Mouse (Mus musculus) thymus, postnatal 14 days (tissue): ENCODE data around the gene Olfr641.

Source experiments
- DNase-seq: peaks from one replicate; pipeline ENCODE4 v3.0.0; 2021

Olfr641 gene

DNA sequence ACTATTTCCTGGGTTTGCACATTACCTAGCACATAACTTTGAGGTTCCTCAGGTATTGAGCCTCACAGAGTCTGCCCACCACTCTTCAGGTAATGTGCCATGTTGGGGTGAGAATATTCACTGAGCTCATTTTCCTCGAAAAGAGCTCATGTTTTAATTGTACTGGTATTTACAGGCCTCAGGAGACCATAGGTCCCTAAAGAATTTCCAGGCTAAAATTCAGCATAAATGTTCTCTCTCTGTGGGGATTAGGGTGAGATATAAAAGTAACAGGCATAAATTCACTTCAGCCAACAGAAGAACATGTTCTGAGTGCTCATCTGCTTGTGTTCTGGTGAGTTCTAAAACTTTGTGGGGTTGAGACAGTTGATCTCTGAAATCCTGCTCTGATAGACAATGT, at the start of gene Olfr641:
Olfr641 (plus strand) TSS at position 301 of the 400 bp plus-strand sequence.
- no peak for DNase-seq

DNA sequence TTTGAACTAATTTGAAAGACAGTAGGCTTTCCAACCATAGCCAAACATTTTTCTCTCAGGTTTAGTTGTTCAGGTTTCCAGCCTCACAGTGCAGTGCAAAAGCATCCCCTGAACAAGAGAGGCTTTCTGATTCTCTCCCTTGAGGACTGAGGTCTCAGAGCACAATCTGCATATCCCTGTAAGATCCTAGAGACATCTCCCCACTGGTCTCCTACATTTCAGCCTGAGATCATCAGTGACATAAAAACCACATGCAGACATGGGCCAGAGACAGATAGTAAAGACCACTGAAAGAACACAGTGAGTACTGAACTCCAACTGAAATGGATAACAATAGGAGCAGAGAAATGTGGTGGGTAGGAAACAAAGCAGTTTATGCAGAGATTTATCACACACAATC, 36.8 kb upstream of the Olfr641 start, which contains the start of gene Olfr638:
Olfr638 (plus strand) TSS at position 301 of the 400 bp plus-strand sequence.
- no peak for DNase-seq

DNA sequence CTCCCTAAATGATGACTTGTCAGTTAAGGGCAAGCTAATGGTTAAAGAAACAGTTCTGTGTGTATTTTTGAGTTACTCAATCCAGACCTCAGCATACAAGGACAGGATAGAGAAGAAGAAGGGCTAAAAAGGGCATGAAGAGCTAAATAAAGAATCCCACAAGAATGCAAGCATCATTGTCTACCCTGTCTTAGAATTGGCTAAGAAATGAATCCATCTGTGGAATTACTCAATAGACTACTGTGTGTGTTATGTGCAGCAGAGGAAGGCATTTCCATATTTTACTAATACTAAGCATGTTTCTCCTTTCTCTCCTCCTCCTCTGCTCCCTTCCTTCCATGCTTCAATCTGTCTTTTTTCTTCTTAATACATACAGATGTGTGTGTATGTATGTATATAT, 36.1 kb upstream of the Olfr641 start:
- no peak for DNase-seq

DNA sequence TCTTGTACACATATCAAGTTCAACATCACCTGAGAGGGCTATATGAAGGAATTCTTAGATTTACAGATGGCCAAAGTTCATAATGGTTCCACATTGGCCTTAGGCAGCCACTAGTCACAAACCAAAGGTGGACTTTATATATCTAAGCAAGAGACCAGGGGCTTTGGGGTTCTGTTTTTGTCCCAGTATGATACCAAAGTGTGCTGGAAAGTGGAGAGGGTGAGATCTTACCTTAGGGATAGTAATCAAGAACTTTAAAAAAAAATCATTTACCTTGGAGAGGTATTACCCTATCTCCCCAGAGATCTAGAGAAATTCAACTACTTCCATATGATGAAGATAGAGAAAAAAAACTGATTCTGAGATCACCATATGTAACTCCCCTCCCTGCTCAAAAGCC, 18.0 kb upstream of the Olfr641 start, which contains the start of gene Olfr639:
Olfr639 (minus strand) TSS at position 101 of the 400 bp plus-strand sequence.
- DNase-seq = no peak

DNA sequence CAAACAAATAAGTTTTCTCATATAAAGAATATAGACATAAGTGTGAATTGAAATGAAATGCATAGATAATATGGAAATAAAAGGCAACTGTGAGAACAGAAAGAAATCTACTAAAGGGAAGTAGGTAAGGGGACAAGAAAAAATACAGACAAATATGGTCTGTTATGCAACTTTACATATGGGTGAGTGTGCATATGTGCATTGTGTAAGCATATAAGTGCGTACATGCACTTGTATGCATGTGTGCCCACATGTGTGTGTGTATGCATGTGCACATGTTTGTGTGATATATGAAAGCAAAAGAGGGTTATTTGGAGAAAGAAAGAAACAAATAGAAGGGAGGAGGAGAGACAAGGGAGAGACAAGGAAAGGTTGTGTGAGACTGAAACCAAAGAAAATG, 16.3 kb upstream of the Olfr641 start:
- DNase-seq = no peak

DNA sequence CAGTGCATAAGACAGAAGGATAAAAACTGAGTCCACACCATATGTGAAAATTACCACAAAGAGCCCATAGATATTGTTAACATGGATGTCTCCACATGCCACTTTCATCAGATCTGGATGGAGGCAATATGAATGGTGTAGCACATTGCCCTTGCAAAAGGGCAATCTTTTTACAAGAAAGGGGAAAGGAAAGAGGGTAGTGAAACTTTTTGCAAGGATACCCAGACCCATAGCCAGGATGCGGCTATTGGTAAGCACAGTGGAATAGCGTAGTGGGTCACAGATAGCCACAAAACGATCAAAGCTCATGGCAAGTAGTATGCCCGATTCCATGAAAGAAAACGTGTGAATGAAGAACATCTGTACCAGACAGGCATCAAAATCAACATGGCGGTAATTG, 13.6 kb upstream of the Olfr641 start:
- no peak for DNase-seq

DNA sequence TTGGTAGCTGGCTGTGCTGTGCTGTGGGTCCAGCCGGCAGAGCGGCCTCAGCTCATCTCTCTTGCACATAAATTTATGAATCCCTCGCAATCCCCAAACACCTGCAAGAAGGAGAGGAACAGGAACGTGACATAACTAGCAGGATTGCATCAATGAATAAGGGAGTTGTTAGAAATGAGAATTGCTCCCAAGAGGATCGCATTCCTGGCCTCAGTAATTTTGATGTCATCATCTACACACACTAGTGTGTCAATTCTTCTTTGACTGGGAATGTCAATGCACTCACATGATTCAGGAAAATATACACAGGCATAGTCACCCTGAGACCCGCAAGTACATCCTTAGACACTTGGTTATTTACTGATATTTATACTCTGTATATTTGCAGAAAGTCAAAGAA, 9.8 kb upstream of the Olfr641 start, which contains the start of gene Olfr640:
Olfr640 (minus strand) TSS at position 101 of the 400 bp plus-strand sequence.
- no peak for DNase-seq

DNA sequence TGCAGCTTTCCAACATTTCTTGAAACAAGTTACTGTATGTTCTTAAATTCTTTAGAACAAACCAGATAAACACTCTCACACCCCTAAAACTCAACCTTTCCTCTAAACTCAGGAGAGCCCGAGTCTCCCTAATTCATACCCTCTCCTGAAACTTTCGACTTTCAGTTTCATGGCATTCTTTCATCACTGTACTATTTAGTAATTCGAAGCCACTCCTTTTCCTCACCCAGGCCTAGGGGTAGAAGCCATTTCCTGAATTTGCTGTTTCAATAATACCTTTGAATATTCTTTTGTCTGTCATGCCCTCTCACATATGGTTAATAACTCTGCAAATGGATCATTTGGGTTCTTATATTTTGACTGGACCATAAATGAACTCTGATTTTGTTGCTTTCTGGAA, 8.3 kb upstream of the Olfr641 start:
- no peak for DNase-seq

DNA sequence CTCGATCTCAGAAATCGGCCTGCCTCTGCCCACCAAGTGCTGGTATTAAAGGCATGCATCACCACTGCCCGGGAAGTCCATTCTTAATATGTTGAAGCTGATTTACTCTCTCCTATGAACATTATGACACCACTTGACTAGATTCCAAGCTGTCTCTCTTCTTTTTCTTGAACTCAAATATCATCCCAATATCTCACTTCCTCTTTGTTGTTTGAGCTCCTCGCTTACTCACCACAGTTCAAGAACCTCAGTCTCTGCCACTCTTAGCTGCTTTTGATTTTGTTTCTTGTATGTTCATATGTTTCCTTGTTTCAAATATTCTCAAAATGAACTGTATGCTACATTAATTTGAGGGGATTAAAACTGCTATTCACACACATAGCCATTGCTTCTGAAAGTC, 15.5 kb downstream of the Olfr641 start:
- DNase-seq = no peak

DNA sequence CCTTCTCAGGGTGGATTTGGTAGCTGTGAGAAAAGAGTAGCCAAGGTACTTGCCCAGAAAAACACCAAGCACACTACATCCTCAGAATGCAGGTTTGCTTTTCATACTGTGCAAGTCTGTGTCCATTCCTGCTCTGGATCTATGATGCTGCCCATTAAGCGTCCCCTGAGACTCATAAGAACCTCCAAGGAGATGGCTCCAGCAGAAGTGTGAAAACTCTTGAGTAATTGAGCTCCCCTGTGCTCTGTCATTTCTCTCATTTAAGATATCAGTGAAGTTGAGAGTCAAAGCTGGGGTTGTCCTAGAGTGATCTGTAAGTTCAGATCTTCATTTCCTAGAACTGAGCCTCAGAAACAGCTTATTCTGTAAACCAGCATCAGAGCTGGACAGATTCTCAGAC, 17.3 kb downstream of the Olfr641 start, which contains the start of gene Olfr642:
Olfr642 (minus strand) TSS at position 101 of the 400 bp plus-strand sequence.
- no peak for DNase-seq

DNA sequence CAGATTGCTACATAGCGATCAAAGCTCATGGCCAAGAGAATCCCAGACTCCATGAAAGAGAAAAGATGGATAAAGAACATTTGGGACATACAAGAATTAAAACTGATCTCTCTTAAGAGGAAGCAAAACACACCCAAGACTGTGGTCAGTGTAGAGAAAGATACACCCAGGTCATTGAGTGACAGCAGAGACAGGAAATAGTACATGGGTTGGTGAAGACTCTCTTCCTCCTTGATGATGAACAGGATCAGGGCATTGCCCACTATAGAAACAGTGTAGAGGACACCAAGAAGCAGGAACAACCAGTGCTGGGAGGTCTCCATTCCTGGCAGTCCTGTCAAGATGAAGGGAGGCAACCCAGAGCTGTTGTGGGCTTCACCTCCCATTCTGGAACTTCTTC, 24.0 kb downstream of the Olfr641 start:
- DNase-seq = no peak

DNA sequence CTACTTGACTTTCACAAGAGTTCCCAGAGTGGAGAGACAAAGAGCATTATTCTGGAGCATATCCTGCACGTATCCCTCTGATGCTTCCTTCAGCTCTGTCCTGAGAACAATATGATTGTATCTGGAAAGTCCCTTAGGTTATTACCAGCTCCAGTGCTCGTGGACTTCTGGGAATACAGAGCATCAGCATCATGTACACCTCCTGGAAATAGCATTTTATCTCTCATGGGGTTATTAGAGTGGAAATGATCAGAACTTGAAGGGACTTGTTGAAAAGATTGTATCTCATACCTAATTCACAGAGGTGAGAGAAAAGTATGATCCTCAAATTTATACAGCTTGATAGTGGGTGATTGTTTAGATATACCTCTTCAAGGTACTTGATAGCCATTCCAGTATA, 26.1 kb downstream of the Olfr641 start, which contains the start of gene 4930516K23Rik:
4930516K23Rik (minus strand) TSS at position 101 of the 400 bp plus-strand sequence.
- no peak for DNase-seq

DNA sequence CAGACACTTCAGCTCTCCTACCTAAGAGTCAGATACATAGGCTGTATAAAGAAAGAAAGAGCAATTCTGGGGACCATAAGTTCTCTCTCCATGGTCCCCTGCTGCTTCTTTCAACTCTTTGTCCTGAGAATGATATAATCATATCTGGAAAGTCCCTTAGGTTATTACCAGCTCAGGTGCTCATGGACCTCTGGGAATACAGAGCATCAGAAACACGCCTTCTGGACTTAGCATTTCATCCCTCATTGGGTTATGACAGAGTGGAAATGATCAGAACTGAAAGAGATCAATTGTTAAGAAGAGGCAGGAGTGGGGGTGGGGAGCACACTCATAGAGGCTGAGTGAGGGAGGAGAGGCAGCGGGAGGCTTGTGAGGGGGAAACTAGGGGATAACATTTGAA, 36.5 kb downstream of the Olfr641 start, which contains the start of gene Olfr644:
Olfr644 (minus strand) TSS at position 101 of the 400 bp plus-strand sequence.
- DNase-seq = no peak

DNA sequence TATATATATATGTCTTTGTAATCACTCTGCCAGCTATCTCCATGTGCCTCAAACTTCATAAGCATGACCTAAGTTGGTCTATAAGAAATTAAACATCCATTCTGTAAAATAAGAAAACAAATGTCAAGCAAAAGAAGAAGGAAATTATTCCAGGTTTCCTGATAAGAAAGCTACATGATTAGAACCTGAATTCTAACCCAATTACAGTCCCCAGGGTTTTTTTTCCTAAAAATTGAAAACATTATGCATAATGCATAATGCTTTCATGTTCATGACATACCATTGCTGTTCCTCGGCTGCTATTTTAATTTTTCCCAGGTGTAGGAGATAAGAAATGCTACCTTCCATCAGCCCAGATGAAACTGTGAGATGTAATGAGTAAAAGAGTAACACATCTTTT, 50.1 kb downstream of the Olfr641 start, which contains the start of gene Olfr645:
Olfr645 (minus strand) TSS at position 101 of the 400 bp plus-strand sequence.
- DNase-seq = no peak
